Mouse (Mus musculus) C2C12 (cell line): ENCODE measurements around the gene Bsdc1.

Experiments
- CEBPB ChIP-seq: IDR thresholded peaks from one replicate; pipeline ENCODE4 v1.6.1; 2011; ENCODE audit warnings: low read depth, mild to moderate bottlenecking, control low read depth, moderate library complexity
- CTCF ChIP-seq: IDR thresholded peaks from one replicate; pipeline ENCODE4 v1.5.1; 2011; ENCODE audit not compliant: control insufficient read depth, insufficient read depth, insufficient read length
- MAX ChIP-seq: IDR thresholded peaks from one replicate; pipeline ENCODE4 v1.6.1; 2011; ENCODE audit warnings: mild to moderate bottlenecking, control low read depth
- MYOD1 ChIP-seq: IDR thresholded peaks from one replicate; pipeline ENCODE4 v1.6.1; 2011; ENCODE audit warnings: low read depth; ENCODE audit not compliant: control insufficient read depth, insufficient read length
- MYOG ChIP-seq: IDR thresholded peaks from one replicate; pipeline ENCODE4 v1.6.1; 2011; ENCODE audit not compliant: control insufficient read depth, insufficient read length; ENCODE audit errors: extremely low read depth
- USF1 ChIP-seq: IDR thresholded peaks from one replicate; pipeline ENCODE4 v1.6.1; 2011; ENCODE audit warnings: low read depth, mild to moderate bottlenecking, control low read depth, moderate library complexity

DNA sequence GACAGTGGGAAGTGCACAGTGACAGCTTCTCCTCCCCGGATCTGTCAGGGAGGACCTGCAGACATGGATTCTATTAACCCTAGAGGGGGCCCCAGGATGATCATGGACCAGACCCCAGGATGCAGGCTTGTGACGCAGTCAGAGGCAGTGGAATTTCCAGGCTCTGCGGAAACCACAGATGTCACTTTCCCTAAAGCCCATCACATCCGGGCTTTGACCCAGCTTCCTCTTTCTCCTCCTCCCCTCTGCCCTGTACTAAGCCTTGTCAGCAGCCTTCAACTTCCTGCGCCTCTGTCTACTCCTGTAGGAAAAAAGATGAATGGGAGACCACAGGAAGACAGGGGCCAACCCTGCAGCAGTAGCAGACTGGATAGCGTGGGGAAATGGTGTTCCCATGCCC, 35.2 kb downstream of the Bsdc1 start:
- TF ChIP-seq CEBPB (no peak), CTCF (no peak), MAX (no peak), MYOG (no peak), USF1 (no peak), MYOD1 (no peak)
